Mouse (Mus musculus) CH12.LX (cell line): ENCODE measurements around the gene Rtbdn.

ENCODE experiments used
- CHD2 ChIP-seq: IDR thresholded peaks from 2 replicates; pipeline ENCODE4 v1.6.1; 2011; ENCODE audit warnings: low read length, improper control_type of control experiment
- CTCF ChIP-seq, 2 experiments: IDR thresholded peaks in 1 of 2; conservative IDR thresholded peaks in 1 of 2; 2 replicates each; pipeline ENCODE4 v1.5.1; 2011 to 2012; ENCODE audit warnings: low read depth in 2 of 2, low read length in 2 of 2, improper control_type of control experiment in 1 of 2, inconsistent platforms in 1 of 2, mild to moderate bottlenecking in 1 of 2, moderate library complexity in 1 of 2
- EP300 ChIP-seq: IDR thresholded peaks from 2 replicates; pipeline ENCODE4 v1.6.1; 2011; ENCODE audit warnings: low read length, improper control_type of control experiment
- IRF4 ChIP-seq: IDR thresholded peaks from 2 replicates; pipeline ENCODE4 v1.6.1; 2014; ENCODE audit warnings: low read depth, mild to moderate bottlenecking, inconsistent platforms, low read length, improper control_type of control experiment
- MAX ChIP-seq: IDR thresholded peaks from 2 replicates; pipeline ENCODE4 v1.6.1; 2011; ENCODE audit warnings: low read length, improper control_type of control experiment
- MAZ ChIP-seq: IDR thresholded peaks from 2 replicates; pipeline ENCODE4 v1.6.1; 2012; ENCODE audit warnings: low read depth, mild to moderate bottlenecking, inconsistent platforms, low read length, improper control_type of control experiment, moderate library complexity
- NELFE ChIP-seq: IDR thresholded peaks from 2 replicates; pipeline ENCODE4 v1.6.1; 2011; ENCODE audit warnings: low read depth, low read length, improper control_type of control experiment
- NRF1 ChIP-seq: IDR thresholded peaks from 2 replicates; pipeline ENCODE4 v1.6.1; 2014; ENCODE audit warnings: low read depth, mild to moderate bottlenecking, inconsistent platforms, low read length, improper control_type of control experiment, moderate library complexity
- POLR2A ChIP-seq: IDR thresholded peaks from 2 replicates; pipeline ENCODE4 v1.6.1; 2011; ENCODE audit warnings: low read depth, mild to moderate bottlenecking, improper control_type of control experiment, low read length
- TBP ChIP-seq: conservative IDR thresholded peaks from 2 replicates; pipeline ENCODE4 v1.6.1; 2011; ENCODE audit warnings: low read depth, low read length, improper control_type of control experiment
- TCF12 ChIP-seq: IDR thresholded peaks from 2 replicates; pipeline ENCODE4 v1.6.1; 2014; ENCODE audit warnings: low read depth, mild to moderate bottlenecking, inconsistent platforms, low read length, improper control_type of control experiment
- USF1 ChIP-seq: IDR thresholded peaks from 2 replicates; pipeline ENCODE4 v1.6.1; 2014; ENCODE audit warnings: low read depth, mild to moderate bottlenecking, inconsistent platforms, low read length, improper control_type of control experiment

DNA sequence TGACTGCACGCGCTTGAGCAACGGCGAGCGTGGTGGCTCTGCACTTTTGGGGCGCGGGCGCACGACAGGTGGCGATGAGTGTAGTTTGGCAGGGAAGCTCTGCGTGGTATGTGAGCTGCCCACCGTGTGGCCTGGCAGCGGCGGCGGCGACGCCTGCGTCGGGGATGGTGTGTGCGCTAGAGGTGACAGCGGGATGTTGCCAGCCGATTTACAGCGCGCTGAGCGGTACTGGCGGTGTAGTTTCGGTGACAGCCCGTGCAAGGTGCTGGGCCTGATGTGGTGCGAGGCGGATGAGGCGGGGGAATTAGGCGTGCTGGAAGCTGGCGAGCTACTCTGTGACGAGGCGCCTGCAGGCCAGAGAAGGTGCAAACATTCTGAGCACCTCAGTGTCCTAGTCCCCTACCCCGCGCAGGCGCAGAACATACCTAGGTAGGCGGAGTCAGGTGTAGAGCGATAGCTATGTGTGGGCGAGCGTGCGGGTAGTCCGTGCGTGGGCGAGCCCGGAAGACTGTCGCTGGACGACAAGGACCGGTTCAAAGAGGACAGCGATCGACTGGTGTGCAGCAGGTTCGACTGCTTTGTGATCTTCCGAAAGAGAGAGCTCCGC, 33.8 kb upstream of the Rtbdn start:
- TF ChIP-seq IRF4 (no peak), MAX (no peak), MAZ (no peak), USF1 (no peak), CTCF (conservative IDR thresholded peaks at IDR 0.05 in 1 of 2, IDR thresholded peaks at IDR 0.05 in 1 of 2; ENCODE audit: low read depth in 2 of 2, low read length in 2 of 2) (no peak), NELFE (no peak), TCF12 (no peak), TBP (no peak), NRF1 (no peak), POLR2A (no peak), EP300 (no peak), CHD2 (no peak)
